Mouse (Mus musculus) ES-Bruce4 (cell line): Measurements from ENCODE around the gene Cul3.

Experiments used
- CTCF ChIP-seq: IDR thresholded peaks from one replicate; pipeline ENCODE4 v1.8.1; 2011; ENCODE audit warnings: low read depth, low read length
- EP300 ChIP-seq: IDR thresholded peaks from 2 replicates; pipeline ENCODE4 v1.6.1; 2011; ENCODE audit warnings: low read depth, low read length; ENCODE audit not compliant: insufficient read depth
- POLR2A ChIP-seq: IDR thresholded peaks from one replicate; pipeline ENCODE4 v1.8.1; 2011; ENCODE audit warnings: low read length; ENCODE audit not compliant: insufficient read depth

- no peak for TF ChIP-seq POLR2A
- no peak for TF ChIP-seq CTCF
- no peak for TF ChIP-seq EP300
These were observed 61.5 kb downstream of the Cul3 start for GRCm38 (mm10) chr1:80278731-80279130.
